Mouse (Mus musculus) monocyte, adult 2 months (primary cell): ENCODE data around the gene Kcnk5.

Experiments used
- DNase-seq, 2 experiments: peaks; one replicate each; pipeline ENCODE4 v3.0.0; 2022; ENCODE audit warnings: low spot score in 2 of 2, low read depth in 1 of 2

The Kcnk5 gene

DNA sequence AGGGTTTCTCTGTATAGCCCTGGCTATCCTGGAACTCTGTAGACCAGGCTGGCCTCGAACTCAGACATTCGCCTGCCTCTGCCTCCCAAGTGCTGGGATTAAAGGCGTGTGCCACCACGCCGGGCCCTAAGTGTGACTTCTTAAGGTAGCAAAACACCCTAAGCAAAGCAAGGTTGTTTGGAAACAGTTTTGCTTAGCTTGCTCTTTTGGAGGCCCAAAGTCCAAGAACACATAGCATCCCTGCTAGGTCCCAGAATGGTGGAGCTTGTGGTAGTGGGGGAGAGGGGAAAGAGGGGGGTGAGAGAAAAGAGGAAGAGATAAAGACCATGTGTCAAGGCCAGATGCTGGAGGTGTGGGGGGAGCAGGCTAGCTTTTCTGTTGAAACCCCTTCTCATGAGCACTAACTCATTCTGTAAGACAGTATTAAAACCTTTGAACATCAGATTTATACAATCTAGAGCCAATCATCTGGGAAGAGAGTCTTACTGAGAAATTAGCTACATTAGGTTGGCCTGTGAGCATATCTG, 21.1 kb upstream of the Kcnk5 start:
- DNase-seq: no peak

DNA sequence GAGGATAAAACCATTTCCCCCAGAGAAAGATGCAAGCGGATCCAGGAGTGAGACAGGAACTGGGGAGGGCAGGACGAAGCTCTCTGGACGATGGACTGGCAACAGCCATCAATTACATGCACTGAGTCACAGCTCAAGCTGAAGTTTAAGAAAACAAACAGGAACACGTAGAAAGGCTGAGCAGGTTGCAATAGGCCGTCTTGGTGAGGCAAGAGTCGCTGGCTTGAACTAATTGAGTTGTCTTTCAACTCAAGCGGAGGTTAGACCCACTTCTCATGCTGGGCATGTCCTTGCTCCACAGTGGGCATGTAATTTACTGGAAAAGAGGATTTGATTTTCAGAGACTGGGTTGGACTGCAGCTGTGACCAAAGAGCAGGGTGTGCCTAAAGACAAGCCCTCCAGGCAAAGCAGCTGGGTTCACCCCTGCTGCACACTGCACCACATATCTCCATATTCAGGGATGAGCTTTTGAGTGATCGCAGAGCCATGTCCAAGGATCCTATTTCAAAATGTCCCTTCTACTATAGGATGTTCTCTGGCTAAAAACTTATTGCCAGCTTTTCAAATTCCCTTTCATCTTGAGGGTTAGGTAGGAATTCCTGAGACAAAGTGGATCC, 19.6 kb upstream of the Kcnk5 start:
- DNase-seq: no peak

DNA sequence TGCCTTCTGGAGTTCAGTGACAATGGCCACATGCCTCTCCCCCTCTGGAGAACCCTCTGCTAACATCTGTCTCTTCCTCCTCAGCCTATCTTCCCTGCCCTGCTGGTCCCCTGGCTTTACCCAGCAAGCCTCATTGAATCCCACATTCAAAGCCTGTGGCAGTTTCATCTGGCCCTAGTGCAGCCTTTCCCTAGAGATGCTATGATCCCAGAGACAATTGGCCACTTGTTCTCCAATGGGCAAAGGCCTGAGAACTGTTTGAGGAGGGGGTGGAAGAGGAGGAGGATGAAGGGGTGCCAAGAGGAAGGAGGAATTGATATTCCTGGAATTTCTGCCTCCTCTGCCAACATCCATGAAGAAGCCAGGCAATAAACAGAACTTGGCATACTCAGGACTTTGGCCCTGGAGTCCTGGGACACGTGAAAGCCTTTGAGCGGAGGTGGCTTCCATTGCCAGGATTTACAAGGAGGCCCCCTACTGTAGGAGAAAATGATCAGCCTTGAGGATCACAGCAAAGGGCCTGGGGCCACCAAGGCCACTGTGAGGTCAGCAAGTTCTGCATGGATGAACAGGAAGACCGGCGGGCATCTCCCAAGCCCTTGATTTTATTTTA, 11.6 kb upstream of the Kcnk5 start:
- no peak for DNase-seq

DNA sequence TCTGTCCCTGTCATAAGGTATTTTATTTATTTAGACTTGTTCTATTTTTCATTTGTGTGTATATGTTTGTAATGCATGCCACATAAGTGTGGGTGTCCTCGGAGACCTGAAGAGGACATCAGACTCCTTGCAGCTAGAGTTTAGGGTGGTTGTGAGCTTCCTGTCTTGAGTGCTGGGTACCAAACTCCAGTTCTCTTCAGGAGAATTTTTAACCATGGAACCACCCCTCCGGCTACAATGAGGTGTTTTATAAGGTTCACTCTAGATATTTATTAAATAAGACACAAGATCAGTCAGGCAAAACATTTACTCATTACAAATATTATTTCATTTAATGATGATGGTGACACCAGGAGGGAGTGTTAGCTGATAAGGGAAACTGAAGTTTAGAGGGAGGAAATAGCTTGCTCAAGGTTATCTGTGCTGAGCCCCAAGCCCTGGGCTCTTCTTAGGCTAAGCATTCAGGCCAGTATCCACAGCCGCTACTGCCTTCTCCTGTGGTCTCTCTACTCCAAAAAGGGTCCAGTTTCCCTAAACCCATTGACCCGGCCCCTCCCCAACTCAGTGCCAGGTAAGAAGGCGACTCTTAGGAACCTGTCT, 9.6 kb upstream of the Kcnk5 start:
- DNase-seq: no peak

DNA sequence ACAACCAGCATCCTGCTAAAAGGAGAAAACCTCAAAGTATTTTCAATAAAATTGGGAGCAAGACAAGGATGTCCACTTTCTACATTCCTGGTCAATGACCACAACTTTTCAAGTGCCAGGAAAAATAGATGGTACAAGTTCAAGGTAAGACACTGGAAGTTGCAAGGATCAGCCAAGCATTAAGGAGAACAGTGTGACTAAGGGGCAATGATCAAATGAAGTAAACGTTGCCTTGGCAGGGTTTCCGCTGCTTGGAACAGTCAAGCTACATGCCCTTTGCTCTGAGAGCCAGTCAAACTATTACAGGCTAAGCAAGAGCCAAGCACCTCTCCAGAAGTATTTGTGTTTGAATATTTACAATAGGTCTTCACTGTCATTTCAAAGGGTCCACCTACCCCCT, 8.1 kb upstream of the Kcnk5 start:
- DNase-seq: no peak

DNA sequence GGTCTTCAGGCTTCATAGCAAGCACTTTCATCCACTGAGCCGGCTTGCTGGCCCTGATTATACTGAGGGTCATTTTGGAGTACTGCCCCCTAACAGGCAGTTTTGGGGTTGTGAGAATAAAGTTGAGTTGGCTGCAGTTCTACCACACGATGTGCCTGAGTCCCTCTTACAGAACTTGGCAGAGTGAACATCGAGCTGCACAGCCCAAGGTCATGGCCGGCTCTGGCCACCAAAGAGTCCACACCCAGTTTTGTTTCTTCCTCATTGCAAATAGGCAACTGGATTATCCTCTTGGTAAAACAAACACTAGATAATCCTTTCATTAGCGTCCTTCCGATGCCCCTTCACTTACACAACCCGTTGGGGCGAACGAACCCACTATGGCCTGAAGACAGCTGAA, 3.8 kb upstream of the Kcnk5 start:
- DNase-seq: no peak

DNA sequence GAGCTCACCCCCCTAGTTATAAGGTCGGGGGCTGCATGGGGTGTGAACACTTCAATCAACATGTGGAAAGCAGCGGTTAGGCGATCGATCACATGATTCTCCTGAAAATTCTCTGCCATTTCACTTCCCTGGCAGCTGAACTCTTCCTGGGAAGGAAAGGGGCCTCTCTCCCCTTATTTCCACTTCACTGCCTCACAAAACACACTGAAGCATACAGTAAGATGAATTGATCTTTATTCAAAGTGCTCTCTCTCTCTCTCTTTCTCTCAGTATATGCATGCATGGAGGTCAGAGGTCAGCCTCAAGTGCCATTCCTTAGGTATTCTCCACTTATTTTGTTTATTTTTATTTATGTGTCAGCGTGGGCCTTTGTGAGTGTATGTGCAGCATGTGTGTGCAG, 2.1 kb upstream of the Kcnk5 start:
- no peak for DNase-seq

DNA sequence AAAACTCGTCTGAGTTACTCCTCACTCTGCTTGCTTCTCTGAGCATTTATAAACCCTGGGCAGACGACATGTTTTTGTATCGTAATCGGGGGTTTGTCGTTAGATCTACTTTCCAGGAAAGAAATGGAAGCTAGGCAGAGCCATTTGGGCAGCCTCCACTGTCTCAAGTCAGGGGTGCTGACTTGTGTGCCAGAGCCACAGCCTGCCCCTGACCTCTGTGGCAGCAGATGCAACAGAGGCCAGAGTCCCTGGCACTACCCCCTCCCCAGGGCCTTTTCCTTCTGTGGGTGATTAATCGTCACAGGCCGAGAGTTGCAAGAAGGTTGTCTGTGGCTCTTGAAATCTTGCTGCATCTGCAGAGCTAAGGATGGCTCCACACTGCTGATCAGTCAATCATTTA, 987 bp upstream of the Kcnk5 start:
- no peak for DNase-seq

DNA sequence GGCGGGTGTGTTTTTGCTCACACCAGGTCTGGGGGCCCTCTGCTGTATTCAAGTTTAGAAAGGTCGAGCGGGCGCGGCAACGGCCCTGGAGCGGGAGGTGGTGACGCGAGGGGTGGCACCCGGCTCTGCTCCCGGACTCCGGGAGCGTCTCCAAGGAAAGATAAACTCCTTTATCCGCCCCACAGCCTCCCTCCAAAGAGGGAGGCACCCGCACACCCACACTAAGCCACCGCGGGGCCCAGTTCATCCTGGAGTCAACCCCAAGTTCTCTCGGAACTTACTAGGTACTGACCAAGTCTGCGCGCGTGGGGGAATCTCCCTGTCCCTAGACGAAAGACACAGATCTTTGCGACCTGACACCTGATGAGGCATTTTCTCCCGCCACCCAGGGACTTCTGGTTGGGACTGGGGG, 852 bp downstream of the Kcnk5 start:
- no peak for DNase-seq

DNA sequence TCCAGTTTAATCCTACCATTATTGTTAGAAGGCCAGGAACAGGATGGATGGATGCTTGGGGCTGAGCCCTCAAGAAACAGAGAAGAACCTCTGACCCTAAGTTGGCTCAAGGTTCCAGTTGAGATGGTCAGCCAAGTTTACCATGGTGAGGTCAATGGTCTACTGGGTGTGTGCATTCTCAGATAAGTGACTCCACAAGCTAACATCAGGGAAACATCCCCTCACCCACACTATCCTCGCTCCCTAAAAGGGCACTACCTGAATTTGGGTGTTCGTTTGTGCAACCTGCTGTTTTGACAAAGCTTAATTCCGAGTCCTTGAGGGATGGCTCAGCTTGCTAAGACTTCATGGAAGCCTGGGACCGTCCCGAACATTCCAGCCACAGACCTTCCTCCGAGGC, 1.3 kb downstream of the Kcnk5 start:
- DNase-seq: no peak

DNA sequence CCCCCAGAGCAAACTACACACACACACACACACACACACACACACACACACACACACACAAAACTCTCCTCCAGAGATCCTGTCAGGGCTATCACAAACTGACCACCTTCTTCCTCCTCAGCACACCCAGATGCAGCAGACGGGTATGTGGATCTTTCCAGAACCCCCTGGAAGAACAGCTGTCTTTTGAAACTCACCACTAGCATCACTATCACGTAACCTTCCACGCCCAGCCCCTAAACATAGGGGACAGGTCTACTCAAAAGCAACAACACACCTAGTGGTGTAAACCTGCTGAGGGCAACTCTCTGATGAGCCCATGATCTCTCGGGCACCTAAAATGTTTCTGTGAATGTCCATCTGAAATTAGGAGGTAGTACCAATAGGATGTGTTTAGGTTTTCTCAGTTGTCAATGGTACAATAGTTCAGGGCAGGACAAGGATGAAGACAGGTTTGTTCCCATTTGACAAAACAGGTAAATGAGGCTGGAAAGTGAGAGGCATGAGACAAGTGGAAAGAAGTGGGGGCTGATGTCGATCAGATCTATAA, 1.8 kb downstream of the Kcnk5 start:
- DNase-seq: no peak

DNA sequence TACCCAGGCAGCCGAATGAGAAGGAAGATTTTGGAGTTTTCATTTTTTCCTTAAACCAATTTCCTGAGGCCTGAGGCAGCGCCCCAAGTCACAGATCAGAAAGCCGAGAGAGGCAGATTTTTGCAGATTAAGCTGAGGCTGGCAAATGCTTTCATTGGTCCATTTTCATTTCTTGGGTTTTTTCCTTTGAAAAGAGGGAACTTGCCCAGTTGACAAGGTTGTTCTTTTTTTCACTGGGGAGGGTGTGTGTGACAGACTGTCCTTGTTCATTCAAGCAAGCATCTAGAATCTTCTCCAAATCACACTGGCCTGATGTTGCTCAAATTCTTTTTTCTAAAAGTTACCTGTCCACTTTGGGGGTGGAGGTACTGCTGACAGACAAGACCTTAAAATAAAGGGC, 2.5 kb downstream of the Kcnk5 start:
- no peak for DNase-seq

DNA sequence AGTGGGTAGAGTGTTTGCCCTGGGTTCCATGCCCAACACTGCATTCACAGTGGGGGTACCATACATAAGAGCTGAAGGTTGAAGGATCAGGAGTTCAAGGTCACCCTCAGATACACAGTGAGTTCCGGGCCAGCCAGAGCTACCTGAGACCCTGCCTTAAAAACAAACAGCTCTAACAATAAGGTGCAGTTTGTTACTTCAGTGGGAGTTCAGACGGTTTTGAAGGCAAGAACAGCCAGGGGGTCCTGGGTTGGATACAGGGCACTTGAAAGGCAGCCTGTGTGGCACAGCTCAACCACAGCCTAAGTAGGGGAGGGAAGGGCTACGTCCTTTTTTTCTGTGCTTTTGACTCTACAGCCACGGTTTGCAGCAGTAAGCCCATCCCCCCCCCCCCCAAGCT, 3.0 kb downstream of the Kcnk5 start:
- DNase-seq: no peak

DNA sequence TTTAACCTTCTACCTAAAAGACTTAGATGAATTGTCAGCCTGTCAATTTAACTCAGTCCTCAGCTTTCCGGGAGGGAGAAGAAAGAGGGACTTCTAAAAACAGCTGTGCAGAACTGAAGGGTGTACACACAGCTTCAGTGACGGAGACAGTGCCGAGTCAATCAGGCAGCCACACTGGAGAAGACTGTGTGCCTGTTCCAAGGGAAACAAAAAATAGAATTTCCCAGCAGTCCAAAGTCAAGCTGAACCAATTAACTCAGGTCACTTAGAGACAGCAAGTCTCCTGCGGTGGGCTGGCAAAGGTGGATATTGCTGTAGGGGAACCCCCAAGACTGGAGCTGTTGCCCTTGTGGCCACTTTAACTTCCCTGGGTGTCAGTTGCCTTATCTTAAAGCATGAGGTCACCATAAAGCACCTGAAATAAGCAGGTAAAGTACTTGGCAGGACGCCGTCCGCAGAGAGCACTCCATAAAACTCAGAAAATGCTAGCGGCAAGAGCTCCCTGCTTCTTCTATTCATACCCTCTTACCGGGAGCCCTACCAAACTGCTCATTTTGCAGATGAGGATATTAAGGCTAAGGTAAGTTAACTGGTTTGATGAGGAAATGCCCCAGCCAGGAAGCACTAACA, 4.0 kb downstream of the Kcnk5 start:
- no peak for DNase-seq

DNA sequence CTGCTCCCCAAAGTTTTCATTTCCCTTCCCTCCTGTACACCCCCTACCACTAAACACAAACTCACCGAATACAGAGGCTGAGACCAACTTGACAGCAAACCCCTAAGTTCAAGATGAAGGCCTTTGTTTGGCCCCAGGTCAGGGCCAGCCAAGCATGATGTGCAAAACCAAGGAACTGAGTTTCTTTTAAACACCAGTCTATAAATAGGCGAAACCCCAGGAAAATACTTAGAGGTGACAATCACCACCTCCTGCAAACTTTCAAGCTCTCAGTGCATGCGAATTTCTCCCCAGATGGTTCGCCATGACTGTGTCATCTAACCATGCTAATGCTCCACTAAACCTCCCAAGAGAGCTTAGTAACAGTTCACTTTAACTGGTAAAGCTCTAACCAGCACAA, 5.9 kb downstream of the Kcnk5 start:
- DNase-seq: no peak

DNA sequence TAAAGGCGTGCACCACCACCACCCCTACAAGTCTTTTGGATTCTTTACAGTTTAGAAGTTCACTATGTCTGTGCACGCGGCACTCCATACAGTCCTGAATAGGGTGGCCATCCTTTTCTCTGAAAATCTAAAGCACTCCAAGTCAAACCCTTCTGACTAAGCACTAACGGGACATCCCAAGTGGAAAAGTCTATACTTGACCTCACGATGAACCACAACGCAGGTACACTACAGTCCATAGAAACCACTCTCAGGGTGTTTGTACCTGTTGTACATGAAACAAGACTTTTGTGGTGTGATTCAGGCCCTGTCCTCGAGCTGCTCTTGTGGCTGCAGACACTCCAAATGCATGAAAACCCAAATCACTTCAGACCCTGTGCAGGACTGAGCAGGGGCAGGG, 6.5 kb downstream of the Kcnk5 start:
- no peak for DNase-seq

DNA sequence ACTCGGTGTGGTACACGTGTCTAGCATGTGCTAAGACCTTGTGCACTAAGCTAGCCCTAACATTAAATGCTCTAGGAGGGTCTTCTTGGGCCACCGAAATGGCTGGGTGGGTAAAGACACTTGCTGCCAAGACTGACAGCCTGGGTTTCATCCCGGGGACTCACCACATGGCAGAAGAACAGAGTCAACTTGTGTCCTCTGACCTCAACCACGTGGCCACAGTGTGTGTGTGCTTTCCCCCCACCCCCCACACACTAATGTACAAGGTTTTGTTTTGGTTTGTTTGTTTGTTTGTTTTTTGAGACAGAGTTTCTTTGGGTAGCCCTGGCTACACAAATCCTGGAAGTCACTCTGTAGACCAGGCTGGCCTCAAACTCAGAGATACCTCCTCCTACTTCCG, 6.9 kb downstream of the Kcnk5 start:
- DNase-seq: no peak

DNA sequence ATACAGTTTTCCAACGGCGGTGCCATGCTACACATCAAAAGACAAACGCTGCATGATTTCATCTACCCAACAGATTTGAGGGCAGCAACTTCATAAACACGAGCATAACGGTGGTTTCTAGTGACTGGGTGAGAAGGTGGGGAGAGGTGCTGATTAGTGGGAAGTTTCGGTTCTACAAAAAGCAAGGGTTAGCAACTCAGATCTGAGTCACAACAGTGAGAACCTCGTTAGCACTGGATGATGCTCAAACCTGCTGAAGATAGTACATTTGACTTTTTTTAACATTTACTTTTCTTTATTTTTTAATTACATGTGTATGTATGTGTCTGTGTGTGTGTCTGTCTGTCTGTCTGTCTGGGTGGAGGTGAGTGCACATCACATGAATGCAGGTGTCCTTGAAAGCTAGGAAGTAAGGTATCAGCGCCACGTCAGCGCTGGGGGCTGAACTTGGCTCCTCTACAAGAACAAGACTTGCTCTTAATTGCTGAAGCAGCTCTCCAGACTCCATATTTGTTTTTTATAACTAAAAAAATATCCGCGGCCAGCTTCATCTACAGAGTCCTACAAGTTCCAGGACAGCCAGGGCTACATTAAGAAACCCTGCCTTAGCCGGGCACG, 7.6 kb downstream of the Kcnk5 start:
- no peak for DNase-seq

DNA sequence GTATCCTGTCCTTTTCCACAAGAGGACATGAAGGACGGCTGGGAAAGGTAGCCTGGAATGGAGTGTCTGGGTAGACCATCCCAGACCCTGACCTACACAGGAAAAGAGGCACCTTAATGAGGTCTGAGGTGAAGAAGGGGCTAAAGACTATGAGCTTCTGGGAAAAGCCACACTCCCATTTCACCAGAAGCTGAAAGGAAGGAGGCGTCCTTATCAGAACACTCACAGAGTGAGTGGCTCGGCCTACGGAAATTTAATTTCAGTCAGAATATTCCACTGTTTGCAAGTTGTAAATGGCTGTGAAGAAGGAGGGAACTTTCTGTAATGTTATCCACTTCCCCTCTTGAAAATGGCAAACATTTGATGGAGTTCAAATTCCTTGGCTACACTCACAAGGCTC, 8.7 kb downstream of the Kcnk5 start:
- DNase-seq: no peak

DNA sequence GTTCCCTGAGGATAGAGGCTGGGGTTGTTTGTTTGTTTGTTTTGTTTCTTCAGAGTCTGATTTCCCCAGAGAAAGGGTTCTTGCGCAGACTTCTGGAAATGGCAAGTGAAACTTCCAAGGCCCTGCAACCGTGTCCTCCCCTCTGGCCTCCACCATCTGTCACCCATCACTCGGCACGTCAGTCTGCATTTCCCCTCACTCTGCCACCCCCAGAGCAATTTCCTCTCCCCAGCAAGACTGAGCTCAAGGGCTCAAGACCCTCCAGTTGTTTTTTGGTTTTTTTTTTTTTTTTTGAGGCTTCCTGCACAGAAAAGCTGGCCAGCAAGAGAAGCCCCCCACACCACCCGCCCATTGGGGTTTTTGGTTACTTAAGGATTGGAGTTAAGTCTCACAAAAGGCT, 9.1 kb downstream of the Kcnk5 start:
- no peak for DNase-seq

DNA sequence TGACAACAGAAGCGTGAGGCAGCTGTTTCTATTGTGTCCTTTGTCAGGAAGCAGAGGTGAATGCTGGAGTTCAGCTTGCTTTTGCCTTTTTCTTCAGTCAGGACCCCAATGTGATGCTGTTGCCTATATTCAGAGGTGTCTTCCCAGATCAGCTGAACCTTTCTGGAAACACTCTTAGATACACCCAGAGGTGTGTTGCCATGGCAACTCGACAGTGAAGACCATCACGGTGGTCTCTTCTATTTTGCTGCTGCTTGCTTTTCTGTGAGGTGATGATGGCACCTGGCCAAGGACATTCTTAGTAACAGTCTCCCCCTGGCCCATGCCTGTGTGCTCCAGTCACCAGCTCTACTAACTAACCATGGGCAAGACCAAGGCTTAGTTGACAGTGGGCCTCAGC, 9.8 kb downstream of the Kcnk5 start:
- no peak for DNase-seq

DNA sequence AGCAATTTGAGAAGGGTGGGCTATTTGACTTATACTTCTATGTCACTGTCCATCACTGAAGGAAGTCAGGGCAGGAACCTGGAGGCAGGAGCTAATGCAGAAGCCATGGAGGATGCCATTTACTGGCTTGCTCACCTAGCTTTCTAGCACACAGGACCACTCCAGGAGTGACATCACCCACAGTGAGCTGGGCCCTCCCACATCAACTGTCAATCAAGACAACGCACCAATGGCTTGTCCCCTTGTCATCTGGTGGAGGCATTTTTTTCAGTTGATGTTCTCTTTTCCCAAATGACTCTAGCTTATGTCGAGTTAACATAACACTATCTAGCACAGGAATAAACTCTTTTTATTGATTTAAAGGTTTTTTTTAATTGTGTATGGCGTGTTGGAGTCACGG, 12.4 kb downstream of the Kcnk5 start:
- DNase-seq: no peak
